Mouse (Mus musculus) splenic B cell, adult 2 months (primary cell): ENCODE results near the gene March1.

Experiments used
- DNase-seq: peaks from one replicate; pipeline ENCODE4 v3.0.0-alpha.2; 2011; ENCODE audit warnings: low read depth, low spot score
- H3K27me3 ChIP-seq: 2 replicates; pipeline ENCODE4 v1.6.1; 2012; ENCODE audit warnings: mild to moderate bottlenecking, low read length, moderate library complexity, mixed read lengths; ENCODE audit not compliant: control insufficient read depth, poor library complexity, insufficient read depth, severe bottlenecking
- H3K36me3 ChIP-seq: 2 replicates; pipeline ENCODE4 v1.6.1; 2012; ENCODE audit warnings: mild to moderate bottlenecking, low read length, moderate library complexity, mixed read lengths; ENCODE audit not compliant: control insufficient read depth, poor library complexity, insufficient read depth, severe bottlenecking

Gene March1

DNA sequence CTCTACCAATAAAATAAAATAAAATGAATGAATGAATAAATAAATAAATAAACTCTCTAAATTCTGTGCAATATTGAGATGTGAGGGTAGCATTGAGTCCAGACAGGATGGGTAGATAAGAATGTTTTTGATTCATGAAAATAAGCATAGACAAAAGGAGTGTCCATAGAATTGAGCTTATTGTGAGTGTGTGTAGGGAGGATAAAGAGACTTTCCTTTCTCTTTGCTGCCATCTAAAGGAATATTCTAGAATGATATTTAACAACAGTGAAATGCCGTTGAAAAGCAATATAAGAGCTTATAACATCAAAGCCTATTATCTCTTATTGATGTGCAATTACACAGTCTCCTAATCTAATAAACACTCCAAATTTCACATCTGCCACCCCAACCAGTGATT is 823.4 kb downstream of the March1 start:
- DNase-seq: peak; percentile 46
- Histone ChIP-seq H3K36me3 (peaks cover 10% of the 10 kb centered on the region; the same call in 1 of the 2 replicates), H3K27me3 (no peaks in the 10 kb centered on the region)

DNA sequence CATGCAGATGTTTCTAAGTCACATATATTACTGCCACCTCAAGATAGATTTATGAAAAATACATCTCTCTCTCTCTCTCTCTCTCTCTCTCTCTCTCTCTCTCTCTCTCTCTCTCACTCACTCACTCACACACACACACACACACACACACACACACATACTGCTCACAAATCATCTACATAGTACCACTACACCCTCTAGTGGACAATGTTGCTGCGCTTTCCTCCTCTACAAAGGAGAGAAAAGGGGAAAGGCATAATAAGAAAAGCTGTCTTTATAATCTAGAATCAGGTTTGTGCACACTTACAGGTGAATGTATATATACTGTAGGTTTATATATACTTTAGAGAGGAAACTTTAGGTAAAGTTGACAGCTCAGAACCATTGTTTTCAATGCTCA is 825.1 kb downstream of the March1 start:
- Histone ChIP-seq H3K27me3 (no peaks in the 10 kb centered on the region), H3K36me3 (peaks cover 16% of the 10 kb centered on the region)
- peak; percentile 73 for DNase-seq

DNA sequence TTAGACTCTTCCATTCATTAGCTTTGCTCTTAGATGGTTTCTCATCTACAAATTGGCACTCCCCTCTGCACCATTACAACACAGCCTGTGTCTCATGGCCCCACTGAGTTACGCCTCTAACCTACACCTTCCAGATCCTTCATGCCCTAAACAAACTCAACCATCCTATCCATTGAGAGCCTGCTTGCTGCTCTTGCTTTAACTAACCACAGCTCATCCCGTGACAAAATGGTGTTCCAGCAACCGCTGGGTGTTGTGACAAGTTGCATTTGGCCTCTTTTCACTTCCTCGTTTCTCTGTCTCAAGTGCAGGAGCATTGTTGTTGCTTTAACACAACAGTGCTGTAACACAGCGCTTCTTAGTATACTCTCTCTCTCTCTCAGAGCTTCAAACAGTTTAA is 826.4 kb downstream of the March1 start:
- DNase-seq: peak; percentile 64

DNA sequence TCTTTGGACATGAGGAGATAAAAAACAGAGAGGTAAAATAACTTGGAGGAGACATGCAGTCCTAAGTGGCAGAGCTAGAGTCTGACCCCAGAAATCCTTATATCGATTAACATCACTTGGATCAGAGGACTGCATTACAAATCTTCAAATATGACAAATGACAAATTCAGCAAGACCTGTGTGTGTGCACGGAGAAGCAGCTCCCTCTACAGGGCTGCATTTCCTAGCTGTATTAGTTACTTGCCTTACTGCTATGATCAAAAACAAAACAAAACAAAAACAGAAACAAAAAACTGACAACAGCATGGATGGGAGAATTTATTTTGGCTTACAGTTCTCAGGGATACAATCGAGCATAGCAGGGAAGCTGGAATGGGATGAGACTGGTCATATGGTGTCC is 827.7 kb downstream of the March1 start:
- no peaks in the 10 kb centered on the region for H3K27me3 ChIP-seq
- no peak for DNase-seq

More for the DNA sequence above, 826.4 kb downstream of the March1 start:
- H3K27me3 ChIP-seq: no peaks in the 10 kb centered on the region
- H3K36me3 ChIP-seq: peaks cover 19% of the 10 kb centered on the region

DNA sequence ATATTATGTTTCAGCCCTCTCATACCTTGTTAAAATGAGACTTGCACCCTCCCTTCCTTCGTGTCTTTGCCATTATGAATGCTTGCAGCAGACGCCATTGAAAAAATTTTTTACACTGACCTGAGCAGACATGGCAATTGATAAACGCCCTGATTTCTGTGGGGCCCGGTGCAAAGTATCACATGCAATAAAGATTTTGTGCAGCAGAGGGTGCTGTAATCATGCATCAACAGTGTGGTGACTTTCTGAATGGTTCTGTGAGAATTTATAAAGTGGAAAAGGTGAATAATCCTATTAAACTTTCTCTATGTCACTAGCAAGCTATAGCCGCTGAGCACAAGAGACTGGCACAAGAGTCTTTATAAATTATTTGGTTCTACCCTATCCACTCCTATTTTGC is 833.0 kb downstream of the March1 start:
- DNase-seq: peak; percentile 50
- H3K27me3 ChIP-seq: no peaks in the 10 kb centered on the region
- H3K36me3 ChIP-seq: peaks cover 16% of the 10 kb centered on the region

More for the DNA sequence above, 827.7 kb downstream of the March1 start:
- H3K36me3 ChIP-seq: peaks cover 19% of the 10 kb centered on the region

DNA sequence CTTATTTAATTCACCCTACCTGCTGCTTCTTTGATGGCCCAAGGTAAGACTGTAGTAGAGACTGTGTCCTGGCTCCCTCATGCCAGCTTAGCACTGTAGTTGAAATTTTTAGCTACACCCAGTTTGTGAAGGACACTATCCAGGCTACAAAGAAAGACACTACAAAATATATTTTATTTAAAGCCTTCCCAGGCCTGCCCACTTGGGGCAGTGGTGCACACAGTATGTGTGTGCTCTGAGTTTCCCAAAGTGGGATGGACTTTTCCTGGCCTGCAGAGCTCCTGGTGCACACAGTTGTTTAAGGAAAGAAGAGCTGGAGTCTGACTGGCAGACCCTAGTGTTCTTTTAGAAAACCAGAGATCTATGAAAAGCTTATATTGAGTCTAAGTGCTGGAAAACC is 839.4 kb downstream of the March1 start:
- DNase-seq: no peak
- H3K27me3 ChIP-seq: no peaks in the 10 kb centered on the region
- peaks cover 19% of the 10 kb centered on the region for H3K36me3 ChIP-seq

DNA sequence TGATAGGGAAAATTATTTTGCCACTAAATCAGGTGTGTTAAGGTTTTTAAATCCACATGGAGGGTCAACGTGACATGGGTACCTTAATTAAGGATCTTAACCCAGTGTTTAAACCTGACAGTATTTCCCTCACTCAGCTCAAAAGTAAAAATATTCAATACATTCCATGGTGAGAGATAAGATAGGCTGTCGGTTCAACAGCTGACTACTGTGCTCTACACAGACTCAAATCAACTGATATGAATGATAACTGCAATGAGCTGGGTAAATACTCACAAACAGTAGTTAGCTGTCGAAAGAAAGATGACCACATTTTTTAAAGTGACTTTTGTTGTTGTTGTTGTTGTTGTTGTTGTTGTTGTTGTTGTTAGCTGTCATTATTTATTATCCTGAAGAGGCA is 852.1 kb downstream of the March1 start:
- Histone ChIP-seq H3K27me3 (no peaks in the 10 kb centered on the region), H3K36me3 (peaks cover 14% of the 10 kb centered on the region)
- no peak for DNase-seq

DNA sequence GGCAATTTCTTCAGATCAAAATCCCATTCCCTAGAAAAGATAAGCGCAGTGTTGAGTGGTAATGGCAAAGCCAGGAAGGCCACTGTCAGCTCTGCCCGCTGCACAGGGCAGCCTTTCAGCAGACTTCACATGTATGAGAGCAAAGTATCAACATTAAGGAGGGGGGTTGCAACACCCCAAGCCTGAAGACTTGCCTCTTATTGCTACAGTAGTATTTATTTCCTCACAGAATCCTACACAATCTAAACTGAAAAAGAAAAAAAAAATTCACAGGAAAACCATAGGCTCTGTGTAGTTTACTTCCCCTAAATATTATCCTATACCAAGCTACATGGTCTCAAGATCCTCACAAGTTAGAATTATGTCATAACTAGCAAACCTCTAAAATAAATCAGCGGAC is 859.2 kb downstream of the March1 start:
- Histone ChIP-seq H3K27me3 (no peaks in the 10 kb centered on the region), H3K36me3 (peaks cover 5% of the 10 kb centered on the region)
- DNase-seq: no peak

DNA sequence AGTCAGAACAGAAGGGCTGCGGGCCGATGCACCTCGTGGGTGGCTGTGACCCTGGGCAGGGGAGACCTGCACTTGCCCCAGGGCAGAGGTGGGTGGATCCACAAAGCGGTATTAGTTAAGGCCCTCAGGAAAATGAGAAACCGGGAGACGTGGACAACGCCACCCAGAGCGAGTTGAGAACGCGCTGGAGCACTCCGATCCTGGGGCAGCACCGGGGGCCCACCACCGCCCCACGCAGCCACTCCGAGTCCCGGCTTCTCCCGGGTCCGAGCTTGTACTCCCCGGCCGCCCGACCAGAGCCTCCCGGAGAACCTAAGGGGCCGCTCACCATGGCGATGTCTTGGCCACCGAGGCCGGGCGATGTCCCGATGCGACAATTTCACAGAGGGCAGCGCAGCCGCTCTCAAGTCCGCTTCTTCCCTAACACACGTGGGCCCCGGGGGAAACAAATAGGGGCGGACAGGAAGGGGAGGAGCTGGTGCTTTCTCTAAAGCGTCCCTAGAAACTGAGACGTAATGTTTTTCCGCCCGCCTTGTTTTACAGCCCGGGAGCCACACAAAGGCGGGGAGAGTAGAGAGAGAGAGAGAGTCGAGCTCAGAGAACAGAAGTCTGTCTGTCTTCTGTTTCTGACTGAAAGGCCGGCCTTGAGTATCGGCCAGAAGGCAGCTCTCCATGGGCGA is 868.5 kb downstream of the March1 start, which contains the start of gene Tma16:
Gene Tma16 (minus strand): TSS at position 447 of the 680 bp plus-strand sequence.
- peak; percentile 84 for DNase-seq

DNA sequence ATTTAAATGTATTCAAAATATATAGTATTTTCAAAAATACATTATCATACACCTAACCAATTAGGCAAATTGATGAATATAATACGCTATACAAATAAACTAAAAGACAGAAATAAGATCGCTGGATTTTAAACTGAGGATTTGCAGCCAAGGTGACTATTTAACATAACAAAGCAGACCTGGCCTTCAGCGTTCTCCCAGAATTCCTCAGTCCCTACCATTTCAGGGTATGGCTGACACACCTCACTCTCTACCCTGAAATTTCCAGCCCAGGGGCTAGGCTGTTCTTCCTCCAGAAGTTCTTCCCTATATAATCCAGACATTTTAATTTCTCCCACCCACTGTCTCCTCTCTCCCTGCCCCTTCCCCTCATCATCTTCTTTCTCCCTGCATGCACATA is 870.9 kb downstream of the March1 start:
- no peaks in the 10 kb centered on the region for H3K27me3 ChIP-seq
- no peaks in the 10 kb centered on the region for H3K36me3 ChIP-seq
- no peak for DNase-seq

More for the DNA sequence above, 868.5 kb downstream of the March1 start, which contains the start of gene Tma16:
- H3K36me3 ChIP-seq: no peaks in the 10 kb centered on the region
- no peaks in the 10 kb centered on the region for H3K27me3 ChIP-seq

DNA sequence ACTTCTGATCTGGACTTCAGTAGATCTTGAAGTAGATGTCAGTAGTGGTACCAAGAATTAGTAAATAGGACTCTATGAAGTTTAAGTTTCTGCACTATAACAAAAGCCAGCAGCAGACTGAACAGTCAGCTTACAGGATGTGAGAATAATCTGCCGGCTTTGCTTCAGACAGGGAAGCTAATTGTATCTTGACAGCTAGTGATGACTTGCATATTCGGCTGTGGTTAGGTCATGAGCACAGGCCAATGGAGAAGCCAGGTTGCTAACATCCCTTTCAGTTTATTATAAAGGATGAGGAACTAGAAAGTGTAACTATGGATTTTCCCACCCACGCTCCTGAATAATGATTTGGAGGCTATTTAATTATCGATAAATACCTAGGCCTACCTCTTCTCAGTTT is 872.9 kb downstream of the March1 start:
- H3K27me3 ChIP-seq: no peaks in the 10 kb centered on the region
- H3K36me3 ChIP-seq: no peaks in the 10 kb centered on the region
- DNase-seq: no peak

DNA sequence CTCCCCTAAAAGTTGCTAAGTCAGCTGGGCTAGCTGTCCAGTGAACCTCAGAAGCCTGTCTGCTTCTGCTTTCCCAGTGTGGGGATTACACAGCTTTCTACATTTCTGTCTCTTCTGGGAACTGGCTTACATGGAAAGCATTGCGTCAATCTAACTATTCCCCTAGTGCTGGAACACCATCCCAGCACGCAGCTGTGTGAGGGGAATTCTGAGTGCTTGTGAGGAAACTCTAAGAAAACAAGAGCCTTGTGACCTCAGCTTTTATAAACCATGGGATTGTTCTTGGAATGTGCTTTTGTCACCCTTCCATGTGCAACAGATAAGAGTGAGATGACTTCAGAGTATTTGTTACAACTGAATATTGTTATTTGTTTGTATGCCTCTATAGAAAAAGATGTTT is 876.8 kb downstream of the March1 start:
- H3K27me3 ChIP-seq: no peaks in the 10 kb centered on the region
- no peaks in the 10 kb centered on the region for H3K36me3 ChIP-seq
- DNase-seq: no peak

DNA sequence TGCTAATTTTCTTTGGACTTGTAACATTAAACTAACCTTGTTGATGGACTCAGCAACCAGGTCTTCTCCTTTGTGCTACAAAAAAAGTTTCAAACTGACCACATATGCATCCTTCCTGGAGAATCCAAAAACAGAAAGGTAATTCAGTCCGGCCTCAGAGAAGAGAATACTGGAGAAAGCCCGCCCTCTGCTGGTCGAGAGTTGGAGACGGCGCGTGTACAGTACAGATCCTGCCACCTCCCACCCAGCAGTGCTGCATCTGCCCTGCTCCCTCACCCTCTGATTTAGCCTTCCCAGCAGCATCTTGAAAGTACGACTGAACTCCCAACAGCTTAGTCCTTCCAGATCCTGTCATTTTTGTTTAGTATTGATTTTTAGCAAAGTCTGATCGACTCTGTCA is 878.0 kb downstream of the March1 start:
- Histone ChIP-seq H3K27me3 (no peaks in the 10 kb centered on the region), H3K36me3 (no peaks in the 10 kb centered on the region)
- peak; percentile 77 for DNase-seq

DNA sequence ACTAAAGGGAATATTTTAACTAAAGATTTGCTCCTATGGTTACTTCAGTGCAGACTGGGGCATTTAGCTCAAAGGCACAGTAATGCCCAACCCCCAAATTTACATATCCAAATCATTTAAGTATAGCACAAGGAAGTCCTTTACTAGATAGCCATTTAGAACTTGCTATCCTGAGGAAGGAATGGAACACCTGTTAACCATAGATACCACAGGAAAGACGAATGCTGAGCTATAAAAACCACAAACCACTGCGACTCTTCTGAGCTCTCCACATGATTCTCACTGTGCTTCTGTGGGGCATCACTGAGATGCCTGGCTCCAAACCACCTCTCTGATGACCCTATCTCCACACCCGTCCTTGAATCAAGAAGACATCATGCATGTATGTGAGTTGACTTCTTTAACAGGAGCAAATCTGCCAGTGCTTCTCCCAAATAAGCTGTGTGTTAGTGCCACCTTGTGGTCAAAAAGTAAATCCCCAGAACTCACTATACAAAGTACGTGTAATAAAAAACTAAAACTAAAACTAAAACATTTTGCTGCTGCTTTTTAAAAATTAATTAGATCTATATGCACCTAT is 879.4 kb downstream of the March1 start:
- DNase-seq: peak; percentile 81
- no peaks in the 10 kb centered on the region for H3K27me3 ChIP-seq
- H3K36me3 ChIP-seq: no peaks in the 10 kb centered on the region

DNA sequence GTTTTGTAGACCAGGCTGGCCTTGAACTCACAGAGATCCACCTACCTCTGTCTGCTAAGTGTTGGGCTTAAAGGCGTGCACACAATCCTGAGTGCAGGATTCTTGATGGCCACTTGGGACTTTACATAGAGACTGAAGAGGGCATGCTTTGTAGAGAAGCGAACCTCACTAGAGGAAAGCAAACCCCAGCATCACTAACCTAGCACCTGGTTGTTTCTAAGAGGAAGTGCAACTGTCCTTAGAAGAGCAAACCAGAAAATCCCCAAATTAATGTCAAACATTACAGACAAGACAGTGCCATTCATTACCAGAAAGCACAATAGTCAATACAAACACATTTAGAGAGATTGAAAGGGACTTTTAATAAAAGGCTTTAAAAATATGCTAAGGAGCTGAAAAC is 885.7 kb downstream of the March1 start:
- H3K36me3 ChIP-seq: no peaks in the 10 kb centered on the region
- peak; percentile 28 for DNase-seq
- no peaks in the 10 kb centered on the region for H3K27me3 ChIP-seq
